23 mouse cellular contexts compared by ENCODE assay signal in the genomic region with DNA sequence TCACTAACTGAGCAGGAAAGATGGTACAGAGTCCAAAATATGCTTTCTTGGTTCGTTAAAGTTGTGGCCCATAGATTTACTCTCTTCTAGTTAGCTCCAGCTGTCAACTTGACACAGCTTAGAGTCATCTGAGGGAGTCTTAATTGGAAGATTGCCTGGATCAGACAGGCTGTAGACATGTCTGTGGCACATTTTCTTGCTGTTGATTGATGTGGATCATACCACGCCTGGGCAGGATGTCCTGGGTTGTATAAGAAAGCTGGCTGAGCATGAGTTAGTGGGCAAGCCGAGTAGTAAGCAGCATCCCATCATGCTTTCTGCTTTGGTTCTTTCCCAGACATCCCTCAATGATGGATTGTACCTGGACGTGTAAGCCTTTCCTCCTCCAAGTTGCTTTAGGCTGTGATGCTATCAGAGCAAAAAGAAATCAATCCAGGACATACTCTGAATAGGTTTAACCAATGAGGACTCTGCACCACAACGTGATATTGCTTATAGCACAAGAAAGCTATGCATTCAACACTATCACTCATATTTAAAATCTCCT. TPM values are rescaled to one million over a fixed set of nuclear protein-coding genes. Genes with fewer than 3 reads are reported as not detected.
DNase-seq lines count a peak whose midpoint lies in the region; ATAC-seq and TF ChIP-seq lines count a peak whose summit lies in the region.
"Had no signal": no experiment of that assay in that cellular context is flagged by ENCODE, and none has a peak within 500 bp of the region (broad histone marks: within the 10 kb centered on the region; RNA-seq: fewer than 3 reads in every experiment).

No protein-coding gene starts in this region.

- H3K36me3 ChIP-seq in forebrain, postnatal 0 days (ENCODE audit: insufficient read depth), result no peaks in the 10 kb centered on the region
- H3K36me3 ChIP-seq in forebrain, embryonic 13.5 days (ENCODE audit: poor library complexity, severe bottlenecking), result no peaks in the 10 kb centered on the region
- no peaks in the 10 kb centered on the region for H3K36me3 ChIP-seq in midbrain, embryonic 11.5 days (ENCODE audit: control insufficient read depth, insufficient read depth, low read length)
- no peaks in the 10 kb centered on the region for H3K36me3 ChIP-seq in midbrain, embryonic 10.5 days
- H3K36me3 ChIP-seq: embryonic facial prominence, embryonic 13.5 days; heart, embryonic 15.5 days; hindbrain, embryonic 13.5 days; intestine, embryonic 15.5 days had no signal

- H3K27ac ChIP-seq in forebrain, postnatal 0 days (ENCODE audit: low read depth, low read length), result no peak overlapping the region
- H3K27ac ChIP-seq in forebrain, embryonic 13.5 days, result no peak overlapping the region
- no peak overlapping the region for H3K27ac ChIP-seq in midbrain, embryonic 11.5 days (ENCODE audit: low read depth, low read length)
- H3K27ac ChIP-seq in midbrain, embryonic 10.5 days (replicated peaks), result no peak overlapping the region
- H3K27ac ChIP-seq in bone marrow, adult 2 months (ENCODE audit: control insufficient read depth, insufficient read depth, low read depth, low read length, poor library complexity), result peak overlapping the region; percentile 53; the same call in 1 of the 2 replicates
- H3K27ac ChIP-seq: embryonic facial prominence, embryonic 13.5 days; heart, embryonic 15.5 days; hindbrain, embryonic 13.5 days; hindbrain, postnatal 0 days; intestine, embryonic 15.5 days had no signal

- peak; percentile 77 for ATAC-seq in forebrain, postnatal 0 days
- ATAC-seq in forebrain, embryonic 13.5 days, result no peak
- no peak for ATAC-seq in midbrain, embryonic 11.5 days (ENCODE audit: low FRiP score)
- ATAC-seq: forebrain, embryonic 16.5 days; hindbrain, postnatal 0 days; intestine, embryonic 15.5 days had no signal

- no peaks in the 10 kb centered on the region for H3K27me3 ChIP-seq in forebrain, postnatal 0 days (ENCODE audit: insufficient read depth, low read length)
- H3K27me3 ChIP-seq in forebrain, embryonic 13.5 days, result no peaks in the 10 kb centered on the region
- H3K27me3 ChIP-seq in midbrain, embryonic 11.5 days (ENCODE audit: control insufficient read depth, insufficient read depth, low read length), result no peaks in the 10 kb centered on the region
- H3K27me3 ChIP-seq in midbrain, embryonic 10.5 days (ENCODE audit: low read depth, poor library complexity, severe bottlenecking), result no peaks in the 10 kb centered on the region
- H3K27me3 ChIP-seq: CH12.LX; embryonic facial prominence, embryonic 13.5 days; hindbrain, embryonic 13.5 days; intestine, embryonic 15.5 days had no signal

- H3K4me3 ChIP-seq in forebrain, postnatal 0 days (ENCODE audit: low read depth, low read length), result no peak overlapping the region
- no peak overlapping the region for H3K4me3 ChIP-seq in forebrain, embryonic 13.5 days
- no peak overlapping the region for H3K4me3 ChIP-seq in midbrain, embryonic 11.5 days (ENCODE audit: low read depth, low read length)
- H3K4me3 ChIP-seq in midbrain, embryonic 10.5 days, result no peak overlapping the region
- no peak overlapping the region for H3K4me3 ChIP-seq in bone marrow, adult 2 months (replicated peaks; ENCODE audit: control insufficient read depth, low read depth, low read length)
- H3K4me3 ChIP-seq: embryonic facial prominence, embryonic 13.5 days; erythroblast, embryonic 14.5 days; heart, embryonic 15.5 days; hindbrain, embryonic 13.5 days; intestine, embryonic 15.5 days had no signal

- H3K4me1 ChIP-seq in forebrain, postnatal 0 days (ENCODE audit: insufficient read depth), result no peaks in the 10 kb centered on the region
- H3K4me1 ChIP-seq in forebrain, embryonic 13.5 days, result no peaks in the 10 kb centered on the region
- no peaks in the 10 kb centered on the region for H3K4me1 ChIP-seq in midbrain, embryonic 11.5 days (ENCODE audit: control insufficient read depth, insufficient read depth, low read length)
- H3K4me1 ChIP-seq in midbrain, embryonic 10.5 days, result peaks cover 6% of the 10 kb centered on the region; the same call in 1 of the 2 replicates
- H3K4me1 ChIP-seq in bone marrow, adult 2 months (ENCODE audit: control insufficient read depth, insufficient read depth, low read length), result peaks cover 4% of the 10 kb centered on the region
- H3K4me1 ChIP-seq: embryonic facial prominence, embryonic 13.5 days; heart, embryonic 15.5 days; hindbrain, embryonic 13.5 days; intestine, embryonic 15.5 days had no signal

- DNase-seq in forebrain, postnatal 0 days, result no peak
- DNase-seq in midbrain, embryonic 11.5 days (ENCODE audit: low spot score, missing footprints), result peak; percentile 54
- DNase-seq in midbrain, embryonic 10.5 days (ENCODE audit: low spot score), result no peak
- DNase-seq in adrenal gland, postnatal 36 days, result no peak
- no peak for DNase-seq in spleen, adult 18-20 months
- DNase-seq: adrenal gland, adult 8-10 months; cerebellum, adult 11-12 months; cerebellum, adult 9-10 months; cerebellum, postnatal 25 days; gastrocnemius, postnatal 14 days; heart, adult 18-20 months; heart, postnatal 14 days had no signal

- H3K4me2 ChIP-seq in forebrain, postnatal 0 days (ENCODE audit: low read depth), result no peak overlapping the region
- no peak overlapping the region for H3K4me2 ChIP-seq in forebrain, embryonic 13.5 days
- H3K4me2 ChIP-seq in midbrain, embryonic 11.5 days, result no peak overlapping the region
- H3K4me2 ChIP-seq: embryonic facial prominence, embryonic 13.5 days; heart, embryonic 11.5 days; heart, embryonic 15.5 days; hindbrain, embryonic 13.5 days; intestine, embryonic 15.5 days had no signal

- no peaks in the 10 kb centered on the region for H3K9me3 ChIP-seq in forebrain, postnatal 0 days (ENCODE audit: low read length)
- H3K9me3 ChIP-seq in forebrain, embryonic 13.5 days (replicated peaks), result no peaks in the 10 kb centered on the region
- no peaks in the 10 kb centered on the region for H3K9me3 ChIP-seq in midbrain, embryonic 11.5 days (ENCODE audit: control insufficient read depth, low read length)
- no peaks in the 10 kb centered on the region for H3K9me3 ChIP-seq in midbrain, embryonic 10.5 days (replicated peaks)
- H3K9me3 ChIP-seq: embryonic facial prominence, embryonic 13.5 days; heart, embryonic 15.5 days; hindbrain, embryonic 13.5 days; intestine, embryonic 15.5 days had no signal

- TF ChIP-seq POLR2A in bone marrow, adult 2 months (IDR thresholded peaks at IDR 0.05; ENCODE audit: borderline replicate concordance, control insufficient read depth, low read depth, low read length), result no peak

- 73% methylated on average over 5 of the region's 5 CpGs for WGBS in forebrain, postnatal 0 days
- WGBS in forebrain, embryonic 13.5 days, result 82% methylated on average over 5 of the region's 5 CpGs
- WGBS in midbrain, embryonic 11.5 days, result 88% methylated on average over 5 of the region's 5 CpGs
- 88% methylated on average over 5 of the region's 5 CpGs for WGBS in midbrain, embryonic 10.5 days
- WGBS in bone marrow, adult 2 months, result 59% methylated on average over 5 of the region's 5 CpGs

- H3K9ac ChIP-seq in forebrain, postnatal 0 days, result no peak overlapping the region
- no peak overlapping the region for H3K9ac ChIP-seq in forebrain, embryonic 13.5 days
- no peak overlapping the region for H3K9ac ChIP-seq in midbrain, embryonic 11.5 days (ENCODE audit: low read length)
- H3K9ac ChIP-seq: embryonic facial prominence, embryonic 13.5 days; heart, embryonic 15.5 days; hindbrain, embryonic 13.5 days; intestine, embryonic 15.5 days had no signal

- TF ChIP-seq CTCF in forebrain, postnatal 0 days (IDR thresholded peaks at IDR 0.05; ENCODE audit: low read depth), result no peak
- TF ChIP-seq CTCF in bone marrow, adult 2 months (IDR thresholded peaks at IDR 0.05; ENCODE audit: control insufficient read depth, insufficient read depth, low read length), result no peak

RNA-seq across cellular contexts. Expression of gene Nedd9, which starts 14.2 kb away (rescaled TPM):
- 25.5 and 30.5 TPM in 2 replicates for total RNA-seq in forebrain, postnatal 0 days (2014; rRNA removed)
- 9.5 and 12.6 TPM in 2 replicates for polyA plus RNA-seq in forebrain, postnatal 0 days (2015; fragmentation: Nextera tagmentation; extraction: Ambion mirVana)
- polyA plus RNA-seq in forebrain, embryonic 13.5 days (2015; fragmentation: Nextera tagmentation; extraction: Ambion mirVana), result 19.5 and 22.2 TPM in 2 replicates
- polyA plus RNA-seq in midbrain, embryonic 11.5 days (2014; fragmentation: Nextera tagmentation; extraction: Ambion mirVana), result 18.5 and 18.7 TPM in 2 replicates
- polyA plus RNA-seq in midbrain, embryonic 10.5 days (2016; fragmentation: Nextera tagmentation; extraction: Ambion mirVana), result 17.4 and 18.9 TPM in 2 replicates
- polyA plus RNA-seq in bone marrow, adult 2 months (2011; ENCODE audit: insufficient read depth, insufficient read length, low replicate concordance, missing spikeins), result 10.9 and 26.5 TPM in 2 replicates
- 10 to 100 TPM; 18.0 to 21.5 TPM for total RNA-seq in adrenal gland, postnatal 36 days (2021)
- polyA plus RNA-seq: erythroblast, embryonic 14.5 days had no signal
